Mouse (Mus musculus): ENCODE results near the gene Tent5c.

- TF ChIP-seq CTCF (IDR thresholded peaks at IDR 0.05; ENCODE audit: low read depth): no peak
- no peak for TF ChIP-seq EP300 (IDR thresholded peaks at IDR 0.05; ENCODE audit: low read depth)
Measured at GRCm38 (mm10) chr3:100417772-100418311, 71.3 kb downstream of the Tent5c start.

Measured in liver, embryonic 14.5 days (tissue).